Mouse (Mus musculus) kidney, adult 2 months (tissue): ENCODE results near the gene Hmg20a. TPM values are rescaled to one million over a fixed set of nuclear protein-coding genes. Genes with fewer than 3 reads are reported as not detected.

ENCODE experiments used
- DNase-seq: peaks from one replicate; pipeline ENCODE4 v3.0.0; 2021
- H3K27ac ChIP-seq: fragments of 200-500 bp; 2 replicates; pipeline ENCODE4 v1.5.1; 2012; ENCODE audit warnings: low read depth, low read length, control low read depth, inconsistent platforms; ENCODE audit not compliant: insufficient read depth
- H3K27me3 ChIP-seq: fragments of 200-500 bp; replicated peaks from 2 replicates; pipeline ENCODE4 v1.6.1; 2012; ENCODE audit warnings: mild to moderate bottlenecking, moderate library complexity, low read length, inconsistent platforms; ENCODE audit not compliant: control insufficient read depth, insufficient read depth
- H3K36me3 ChIP-seq: fragments of 200-500 bp; 2 replicates; pipeline ENCODE4 v1.6.1; 2012; ENCODE audit warnings: mild to moderate bottlenecking, moderate library complexity, low read length, inconsistent platforms; ENCODE audit not compliant: control insufficient read depth, insufficient read depth
- H3K4me1 ChIP-seq: fragments of 200-500 bp; 2 replicates; pipeline ENCODE4 v1.6.1; 2011; ENCODE audit warnings: low read length; ENCODE audit not compliant: control insufficient read depth, insufficient read depth
- H3K4me3 ChIP-seq: fragments of 200-500 bp; 2 replicates; pipeline ENCODE4 v1.5.1; 2011; ENCODE audit warnings: mild to moderate bottlenecking, low read depth, low read length, control low read depth; ENCODE audit not compliant: insufficient read depth
- CTCF ChIP-seq: fragments of 200-500 bp; conservative IDR thresholded peaks from 2 replicates; pipeline ENCODE4 v1.5.1; 2011; ENCODE audit warnings: low read depth, mild to moderate bottlenecking, control low read depth, low read length, moderate library complexity, mixed read lengths; ENCODE audit not compliant: insufficient read depth, insufficient read length
- POLR2A ChIP-seq: fragments of 200-500 bp; IDR thresholded peaks from one replicate; pipeline ENCODE4 v1.6.1; 2011; ENCODE audit warnings: low read depth, low read length, control low read depth
- WGBS: fragments of 180-500 bp; shearing (Covaris S2); methylation state at CpG from one replicate; pipeline ENCODE4 v1.1.7; 2018; 5-methylcytosine and 5-hydroxymethylcytosine counted together
- polyA plus RNA-seq: library from polyadenylated mRNA; depleted of rRNA; stranded (reverse); fragments of >200 nt; gene quantifications from 2 replicates; pipeline ENCODE4 v1.2.3, GENCODE M21; 2012

Hmg20a gene
- polyA plus RNA-seq, 1 experiment: 23.9 TPM

DNA sequence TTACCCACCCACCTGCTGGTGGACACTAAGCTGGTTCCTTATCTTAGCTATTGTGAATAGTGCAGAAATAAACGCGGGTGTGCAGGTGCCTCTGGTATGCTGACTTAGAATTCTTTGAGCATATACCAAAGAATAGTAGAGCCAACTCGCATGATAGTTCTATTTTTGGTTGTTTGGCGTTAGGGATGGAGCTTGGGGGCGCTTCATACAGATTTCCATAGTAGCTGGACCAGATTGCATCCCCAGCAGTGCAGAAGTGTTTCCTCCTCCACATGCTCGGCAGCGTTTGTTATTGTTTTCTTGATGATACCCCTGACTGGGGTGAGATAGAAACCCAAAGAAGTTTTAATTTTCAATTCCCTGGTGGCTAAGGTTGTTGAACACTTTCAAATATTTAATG lies 21.3 kb downstream of the Hmg20a start:
- no peak for DNase-seq
- WGBS: 62% methylated on average over 7 of the region's 7 CpGs
- TF ChIP-seq POLR2A (no peak), CTCF (no peak)

DNA sequence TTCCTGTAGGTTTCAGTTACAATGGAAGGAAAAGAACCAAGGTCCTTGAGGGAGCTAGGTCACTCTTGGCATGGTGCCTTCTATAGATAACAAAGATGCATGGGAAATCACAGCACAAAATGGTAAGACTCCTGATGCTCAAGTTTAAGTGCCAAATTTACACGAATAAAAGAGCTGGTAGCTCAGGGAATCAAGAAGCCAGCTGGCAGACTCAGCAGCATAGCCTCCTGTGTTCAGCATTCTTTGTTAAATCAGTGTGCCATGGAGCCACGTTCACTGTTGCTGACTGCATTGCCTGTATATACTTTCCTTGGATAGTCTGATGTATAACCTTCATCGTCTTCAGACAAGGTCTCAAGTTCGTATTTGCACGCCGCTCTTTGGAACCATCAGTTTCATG lies 33.2 kb downstream of the Hmg20a start:
- DNase-seq: no peak
- TF ChIP-seq POLR2A: no peak
- TF ChIP-seq CTCF: no peak
- H3K27ac ChIP-seq: no peak overlapping the region
- H3K27me3 ChIP-seq: no peaks in the 10 kb centered on the region
- no peak overlapping the region for H3K4me3 ChIP-seq
- 90% methylated on average over 6 of the region's 6 CpGs for WGBS
- H3K36me3 ChIP-seq: 0 out of 2 replicates have a peak, but pooled peaks cover 2% of the 10 kb centered on the region
- peaks cover 6% of the 10 kb centered on the region for H3K4me1 ChIP-seq

More for the DNA sequence above, 21.3 kb downstream of the Hmg20a start:
- Histone ChIP-seq H3K36me3 (no peaks in the 10 kb centered on the region), H3K4me3 (no peak overlapping the region), H3K27me3 (no peaks in the 10 kb centered on the region), H3K27ac (no peak overlapping the region), H3K4me1 (no peaks in the 10 kb centered on the region)

DNA sequence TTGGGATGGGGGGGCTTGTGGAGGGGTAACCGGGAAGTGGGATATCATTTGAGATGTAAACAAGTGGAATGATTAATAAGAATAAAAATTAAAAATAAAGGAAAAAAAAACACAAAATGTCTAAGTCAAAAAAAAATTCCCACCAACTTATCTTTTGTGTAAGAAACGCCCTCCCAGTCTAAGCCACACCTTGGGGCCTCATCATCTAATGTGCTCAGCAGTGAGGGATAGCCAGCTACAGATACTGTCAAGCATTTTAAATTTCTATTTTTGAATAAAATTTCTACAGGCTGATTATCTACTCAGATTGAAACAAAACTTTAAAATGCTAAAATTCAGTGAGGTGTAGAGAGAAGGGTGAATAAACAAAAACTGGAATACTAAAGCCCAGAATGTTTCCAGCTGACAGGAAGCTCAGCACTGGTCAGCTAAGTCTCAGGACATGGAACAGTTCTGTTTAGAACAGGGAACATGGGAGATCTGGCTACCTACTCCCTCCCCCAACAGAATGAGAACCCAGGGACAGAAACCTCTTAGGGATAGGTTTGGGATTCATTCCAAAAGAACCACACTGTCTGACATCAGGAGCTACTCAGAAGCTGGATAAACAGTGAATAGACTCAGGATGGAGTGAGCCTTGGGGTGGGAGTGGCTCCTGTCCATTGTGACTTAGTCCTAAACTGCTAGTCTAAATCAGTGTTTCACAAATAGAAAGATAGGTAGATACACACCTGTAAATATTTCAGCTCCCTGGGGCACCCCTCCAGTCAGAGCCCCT lies 34.8 kb downstream of the Hmg20a start:
- H3K4me1 ChIP-seq: peaks cover 6% of the 10 kb centered on the region
- WGBS: 94% methylated on average over 2 of the region's 2 CpGs
- TF ChIP-seq CTCF (no peak), POLR2A (no peak)
- no peak overlapping the region for H3K27ac ChIP-seq
- DNase-seq: no peak
- no peak overlapping the region for H3K4me3 ChIP-seq
- no peaks in the 10 kb centered on the region for H3K27me3 ChIP-seq
- H3K36me3 ChIP-seq: 0 out of 2 replicates have a peak, but pooled peaks cover 2% of the 10 kb centered on the region

DNA sequence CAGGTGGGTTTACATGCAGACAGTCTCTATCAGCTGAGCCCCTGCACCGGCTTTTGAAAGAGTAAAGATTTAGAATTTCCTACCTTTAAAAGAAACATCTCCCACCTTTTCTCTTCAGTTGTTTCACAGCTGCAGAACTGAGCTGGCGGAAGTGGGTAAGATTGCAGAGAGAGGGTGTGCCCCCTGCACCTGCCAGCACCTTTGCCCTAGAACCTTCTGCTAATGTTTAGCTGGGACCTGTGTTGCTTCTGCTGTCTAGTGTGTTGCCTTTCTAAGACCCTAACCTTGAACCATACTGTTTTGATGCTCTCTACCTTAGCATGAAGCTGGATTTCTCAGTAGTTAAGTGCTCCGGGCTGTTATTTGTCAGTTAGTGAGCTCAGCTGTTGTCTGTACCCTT lies 38.0 kb downstream of the Hmg20a start:
- DNase-seq: peak; percentile 26
- Histone ChIP-seq H3K4me1 (peaks cover 8% of the 10 kb centered on the region), H3K27ac (no peak overlapping the region), H3K36me3 (0 out of 2 replicates have a peak, but pooled peaks cover 2% of the 10 kb centered on the region), H3K4me3 (no peak overlapping the region), H3K27me3 (no peaks in the 10 kb centered on the region)
- WGBS: 84% methylated on average over 3 of the region's 3 CpGs
- no peak for TF ChIP-seq CTCF
- TF ChIP-seq POLR2A: no peak

DNA sequence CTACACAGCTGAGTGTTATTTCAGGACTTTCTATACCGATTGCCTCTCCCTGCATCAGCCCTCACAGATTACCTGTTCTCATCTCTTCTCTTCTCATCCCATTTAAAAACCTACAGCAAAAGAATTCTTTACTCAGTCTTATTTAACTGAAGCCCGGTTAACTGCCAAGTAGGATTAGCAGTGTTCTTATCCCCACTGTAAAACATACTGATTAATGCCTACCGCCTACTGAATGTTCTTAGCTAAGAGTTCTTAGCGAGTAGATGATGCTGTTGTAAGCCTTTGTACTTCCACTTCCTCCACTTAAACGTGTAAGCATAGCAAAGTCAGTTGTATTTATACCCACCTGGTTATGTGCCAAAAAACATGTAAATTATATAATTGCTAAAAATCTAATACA lies 42.6 kb downstream of the Hmg20a start:
- Histone ChIP-seq H3K27ac (no peak overlapping the region), H3K27me3 (no peaks in the 10 kb centered on the region), H3K4me1 (peaks cover 10% of the 10 kb centered on the region), H3K36me3 (no peaks in the 10 kb centered on the region), H3K4me3 (no peak overlapping the region)
- DNase-seq: no peak
- no peak for TF ChIP-seq POLR2A
- no peak for TF ChIP-seq CTCF
- WGBS: 79% methylated on average over 5 of the region's 5 CpGs

DNA sequence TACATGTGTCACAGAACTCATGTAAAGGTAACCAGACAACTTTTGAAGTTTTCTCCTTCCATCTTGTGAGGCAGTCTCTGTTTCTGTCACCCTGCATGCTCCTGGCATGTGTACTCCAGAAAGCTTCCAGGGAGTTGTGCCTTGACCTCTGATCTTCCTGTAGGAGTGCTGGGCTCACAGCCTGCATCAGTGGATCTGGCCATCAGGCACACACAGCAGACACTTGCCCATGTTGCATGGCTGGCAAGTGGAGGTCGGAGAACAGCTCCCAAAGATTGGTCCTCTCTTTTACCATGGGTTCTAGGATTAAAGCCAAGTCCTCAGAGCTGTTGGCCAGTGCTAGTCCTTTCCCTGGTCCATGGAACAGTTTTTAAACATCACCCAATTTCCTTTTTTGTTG lies 44.2 kb downstream of the Hmg20a start:
- TF ChIP-seq POLR2A (no peak), CTCF (no peak)
- WGBS: 76% methylated on average over 1 of the region's 1 CpGs
- peak; percentile 42 for DNase-seq
- 0 out of 2 replicates have a peak, but pooled peaks cover 4% of the 10 kb centered on the region for H3K4me1 ChIP-seq
- H3K36me3 ChIP-seq: no peaks in the 10 kb centered on the region
- no peak overlapping the region for H3K4me3 ChIP-seq
- no peaks in the 10 kb centered on the region for H3K27me3 ChIP-seq
- no peak overlapping the region for H3K27ac ChIP-seq

DNA sequence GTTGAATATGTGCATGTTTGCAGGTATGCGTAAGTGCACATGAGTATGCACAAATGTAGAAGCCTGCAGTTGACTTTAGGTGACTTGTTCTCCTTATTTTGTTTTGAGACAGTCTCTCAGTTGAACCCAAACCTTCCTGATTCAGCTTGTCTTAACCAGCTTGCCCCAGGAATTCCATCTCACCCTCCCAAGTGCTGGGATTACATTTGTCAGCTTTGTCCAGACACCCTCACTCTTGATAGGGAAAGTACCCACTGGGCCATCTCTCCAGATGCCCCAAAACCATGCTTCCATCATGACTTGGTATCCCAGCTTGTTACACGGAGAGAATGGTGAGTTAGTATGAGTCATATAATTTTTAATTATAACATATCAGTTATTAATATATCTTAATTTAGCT lies 44.6 kb downstream of the Hmg20a start:
- Histone ChIP-seq H3K27me3 (no peaks in the 10 kb centered on the region), H3K4me3 (no peak overlapping the region), H3K4me1 (0 out of 2 replicates have a peak, but pooled peaks cover 4% of the 10 kb centered on the region), H3K36me3 (no peaks in the 10 kb centered on the region; the same call in 1 of the 2 replicates), H3K27ac (peak overlapping the region; percentile 17; the same call in 1 of the 2 replicates)
- DNase-seq: no peak
- 85% methylated on average over 2 of the region's 2 CpGs for WGBS
- no peak for TF ChIP-seq CTCF
- TF ChIP-seq POLR2A: no peak
